Mouse (Mus musculus): ENCODE measurements at regions not wholly inside any gene's neighbourhood (a gene's known extent, or its start where the extent isn't known, plus 50 kb on each side); places are given as distances from the start of the nearest gene placed in this dataset.
A peak's percentile ranks its signal among the peaks of the same experiment; 100 is the strongest.
"Not testable (repeated sequence)": the region's sequence is repeated elsewhere in the genome, so short reads cannot be mapped to it uniquely, and the experiment has no call there.

DNA sequence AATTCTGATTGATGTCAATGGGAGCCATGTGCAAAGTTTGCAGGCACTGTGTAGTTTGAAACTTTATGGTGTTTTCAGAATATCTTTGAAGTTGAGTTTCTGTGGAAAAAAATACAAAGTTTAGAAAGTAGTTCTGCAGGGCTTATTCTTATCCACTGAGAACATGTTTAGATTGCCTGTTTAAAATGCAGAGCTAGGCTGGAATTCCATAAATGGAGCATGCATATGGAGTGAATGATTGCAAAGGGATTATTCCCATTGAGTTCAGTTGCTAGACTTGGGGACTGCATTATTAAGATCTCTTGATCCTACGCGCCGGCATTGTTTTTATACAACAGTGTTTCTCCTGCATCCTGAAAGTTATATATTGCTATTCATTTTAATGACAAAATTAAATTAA, 397.8 kb upstream of the Gm21833 start:
- Histone ChIP-seq H3K4me3 (replicated peaks; ENCODE audit: low read length) (no peak overlapping the region), H3K9ac (no peak overlapping the region), H3K9me3 (ENCODE audit: control insufficient read depth, low read length) (no peaks in the 10 kb centered on the region), H3K4me2 (replicated peaks) (no peak overlapping the region), H3K27ac (no peak overlapping the region), H3K36me3 (replicated peaks; ENCODE audit: control insufficient read depth, insufficient read depth) (no peaks in the 10 kb centered on the region), H3K27me3 (ENCODE audit: control insufficient read depth, insufficient read depth, low read length) (no peaks in the 10 kb centered on the region), H3K4me1 (replicated peaks; ENCODE audit: control insufficient read depth, insufficient read depth, low read length) (no peaks in the 10 kb centered on the region)
- no peak for DNase-seq (ENCODE audit: low spot score)
- ATAC-seq (ENCODE audit: low FRiP score) = no peak
- WGBS = 98% methylated on average over 3 of the region's 3 CpGs

DNA sequence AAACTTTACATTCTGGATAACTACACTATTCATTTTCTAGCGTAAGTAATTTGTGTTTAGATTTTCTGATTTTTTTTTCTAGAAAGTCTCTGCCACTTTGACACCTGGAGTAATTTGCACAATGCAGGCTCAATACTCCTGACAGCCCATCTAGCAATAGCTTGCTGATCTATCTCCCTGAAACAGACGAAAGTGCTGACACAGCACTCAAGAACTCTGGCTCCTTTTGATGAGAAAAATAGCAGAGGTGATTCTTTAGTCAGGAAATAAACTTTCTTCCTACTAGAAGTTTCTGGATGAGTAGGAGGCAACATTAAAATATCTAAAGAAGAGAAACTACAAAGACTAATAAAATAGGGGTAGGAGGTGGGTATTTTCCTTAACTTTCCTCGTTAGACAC, 397.1 kb upstream of the Gm21833 start:
- DNase-seq (ENCODE audit: low spot score) (no peak), ATAC-seq (ENCODE audit: low FRiP score) (no peak)
- Histone ChIP-seq H3K4me1 (replicated peaks; ENCODE audit: control insufficient read depth, insufficient read depth, low read length) (no peaks in the 10 kb centered on the region), H3K4me2 (replicated peaks) (no peak overlapping the region), H3K9ac (no peak overlapping the region), H3K27me3 (ENCODE audit: control insufficient read depth, insufficient read depth, low read length) (no peaks in the 10 kb centered on the region), H3K27ac (no peak overlapping the region), H3K36me3 (replicated peaks; ENCODE audit: control insufficient read depth, insufficient read depth) (no peaks in the 10 kb centered on the region), H3K9me3 (ENCODE audit: control insufficient read depth, low read length) (no peaks in the 10 kb centered on the region), H3K4me3 (replicated peaks; ENCODE audit: low read length) (no peak overlapping the region)
- 83% methylated on average over 3 of the region's 3 CpGs for WGBS

DNA sequence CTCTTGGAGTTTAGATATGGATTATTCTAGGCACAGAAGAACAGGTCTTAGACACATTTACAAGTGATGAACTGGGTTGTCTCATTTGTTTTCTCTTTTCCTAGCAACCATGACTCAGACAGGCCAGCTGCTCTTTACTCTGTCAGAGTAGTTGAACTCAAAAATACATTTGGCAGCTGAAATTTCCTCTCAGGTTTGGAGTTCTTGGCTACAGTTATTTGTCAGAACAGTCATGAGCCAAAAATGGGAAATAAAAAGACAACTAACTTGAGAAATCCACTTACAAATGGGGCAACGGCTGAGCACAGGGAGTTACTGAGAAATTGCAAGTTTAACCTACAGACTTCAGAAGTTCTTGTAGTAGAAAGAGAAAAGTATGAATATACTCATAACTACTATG, 396.4 kb upstream of the Gm21833 start:
- DNase-seq (ENCODE audit: low spot score) = no peak
- H3K27me3 ChIP-seq (ENCODE audit: control insufficient read depth, insufficient read depth, low read length) = no peaks in the 10 kb centered on the region

DNA sequence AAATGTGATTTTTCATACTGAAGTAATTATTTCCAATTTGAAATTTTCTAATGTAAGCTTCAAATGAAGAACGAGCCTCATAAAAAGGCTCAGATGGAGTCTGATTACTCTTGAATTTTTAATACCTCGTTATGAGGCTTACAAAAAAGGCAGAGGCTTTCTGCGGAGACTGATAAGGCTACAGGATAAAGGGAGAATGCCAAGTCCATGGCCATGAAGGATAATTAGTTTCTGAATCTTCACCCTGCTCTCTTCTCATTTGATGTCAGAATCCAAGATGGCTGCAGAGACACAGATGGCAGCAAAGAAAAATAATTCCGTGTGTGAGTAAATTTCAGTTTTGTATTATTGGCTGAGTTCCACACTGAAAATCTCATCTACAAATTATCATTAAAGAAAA, 367.3 kb upstream of the Gm21833 start:
- Histone ChIP-seq H3K36me3 (replicated peaks; ENCODE audit: control insufficient read depth, insufficient read depth) (no peaks in the 10 kb centered on the region), H3K27ac (no peak overlapping the region), H3K9ac (no peak overlapping the region), H3K4me1 (replicated peaks; ENCODE audit: control insufficient read depth, insufficient read depth, low read length) (no peaks in the 10 kb centered on the region), H3K9me3 (ENCODE audit: control insufficient read depth, low read length) (no peaks in the 10 kb centered on the region), H3K4me3 (replicated peaks; ENCODE audit: low read length) (no peak overlapping the region), H3K4me2 (replicated peaks) (no peak overlapping the region), H3K27me3 (ENCODE audit: control insufficient read depth, insufficient read depth, low read length) (no peaks in the 10 kb centered on the region)
- 44% methylated on average over 4 of the region's 4 CpGs for WGBS
- no peak for ATAC-seq (ENCODE audit: low FRiP score)
- DNase-seq (ENCODE audit: low spot score) = no peak

More for the DNA sequence above, 396.4 kb upstream of the Gm21833 start:
- Histone ChIP-seq H3K27ac (no peak overlapping the region), H3K36me3 (replicated peaks; ENCODE audit: control insufficient read depth, insufficient read depth) (no peaks in the 10 kb centered on the region), H3K4me3 (replicated peaks; ENCODE audit: low read length) (no peak overlapping the region), H3K4me2 (replicated peaks) (no peak overlapping the region), H3K4me1 (replicated peaks; ENCODE audit: control insufficient read depth, insufficient read depth, low read length) (no peaks in the 10 kb centered on the region), H3K9ac (no peak overlapping the region), H3K9me3 (ENCODE audit: control insufficient read depth, low read length) (no peaks in the 10 kb centered on the region)
- 90% methylated on average over 1 of the region's 1 CpGs for WGBS
- no peak for ATAC-seq (ENCODE audit: low FRiP score)

DNA sequence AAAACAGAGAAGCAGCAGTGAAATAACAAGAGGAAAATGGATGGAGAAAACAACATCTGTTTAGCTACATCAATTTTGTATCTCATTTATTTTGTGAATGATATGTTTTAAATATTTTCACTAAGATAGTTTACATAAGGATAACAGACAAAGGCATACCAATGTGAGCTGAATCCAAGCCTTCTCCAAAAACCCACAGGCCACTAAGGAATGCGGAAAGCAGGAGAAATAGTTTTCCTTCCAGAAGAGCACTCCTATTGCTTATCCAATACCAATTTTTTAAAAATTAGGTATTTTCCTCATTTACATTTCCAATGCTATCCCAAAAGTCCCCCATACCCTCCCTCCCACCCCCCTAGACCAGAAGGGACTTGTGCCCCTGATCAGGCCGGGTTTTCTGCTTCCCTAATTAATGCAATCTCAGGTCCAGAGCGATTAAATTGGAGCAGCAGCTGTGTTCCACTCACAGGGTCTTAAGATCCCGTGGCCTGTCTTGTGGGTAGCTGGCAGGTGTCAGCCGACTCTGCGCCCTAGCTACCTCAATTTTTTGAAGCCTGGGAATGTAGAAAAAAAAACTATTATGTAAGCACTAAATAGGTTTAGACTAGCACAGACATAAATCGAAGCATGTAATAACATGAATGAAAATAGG, 357.3 kb upstream of the Gm21833 start:
- no peak for DNase-seq (ENCODE audit: low spot score)

DNA sequence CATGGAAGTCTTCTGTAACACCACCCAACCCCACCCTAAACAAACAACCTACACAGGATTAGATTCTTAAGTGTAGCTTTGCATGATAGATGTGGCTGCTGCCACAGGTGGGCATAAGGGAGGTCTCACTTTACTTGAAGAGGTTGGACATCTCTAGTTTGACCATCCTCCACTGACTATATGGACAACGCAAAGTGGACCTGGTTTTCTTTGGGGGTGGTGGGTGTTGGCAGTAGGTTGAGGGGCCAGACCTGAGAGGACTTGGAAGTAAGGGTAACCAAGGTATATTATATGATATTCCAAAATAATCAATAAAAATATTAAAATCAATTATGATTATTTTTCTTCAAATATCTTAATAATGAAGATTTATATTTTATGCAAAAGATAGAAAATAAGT, 307.8 kb upstream of the Gm21833 start:
- H3K27ac ChIP-seq = no peak overlapping the region
- no peak overlapping the region for H3K4me3 ChIP-seq (replicated peaks; ENCODE audit: low read length)
- DNase-seq (ENCODE audit: low spot score) (no peak), ATAC-seq (ENCODE audit: low FRiP score) (no peak)
- no peak overlapping the region for H3K9ac ChIP-seq
- 94% methylated on average over 1 of the region's 1 CpGs for WGBS
- H3K4me1 ChIP-seq (replicated peaks; ENCODE audit: control insufficient read depth, insufficient read depth, low read length) = no peaks in the 10 kb centered on the region
- no peak overlapping the region for H3K4me2 ChIP-seq (replicated peaks)
- H3K9me3 ChIP-seq (ENCODE audit: control insufficient read depth, low read length) = no peaks in the 10 kb centered on the region
- H3K27me3 ChIP-seq (ENCODE audit: control insufficient read depth, insufficient read depth, low read length) = no peaks in the 10 kb centered on the region
- H3K36me3 ChIP-seq (replicated peaks; ENCODE audit: control insufficient read depth, insufficient read depth) = no peaks in the 10 kb centered on the region

More for the DNA sequence above, 357.3 kb upstream of the Gm21833 start:
- Histone ChIP-seq H3K36me3 (replicated peaks; ENCODE audit: control insufficient read depth, insufficient read depth) (no peaks in the 10 kb centered on the region), H3K27ac (no peak overlapping the region), H3K4me3 (replicated peaks; ENCODE audit: low read length) (no peak overlapping the region), H3K9me3 (ENCODE audit: control insufficient read depth, low read length) (no peaks in the 10 kb centered on the region), H3K4me1 (replicated peaks; ENCODE audit: control insufficient read depth, insufficient read depth, low read length) (no peaks in the 10 kb centered on the region), H3K9ac (no peak overlapping the region), H3K27me3 (ENCODE audit: control insufficient read depth, insufficient read depth, low read length) (no peaks in the 10 kb centered on the region), H3K4me2 (replicated peaks) (no peak overlapping the region)
- no peak for ATAC-seq (ENCODE audit: low FRiP score)
- WGBS = 42% methylated on average over 7 of the region's 7 CpGs

DNA sequence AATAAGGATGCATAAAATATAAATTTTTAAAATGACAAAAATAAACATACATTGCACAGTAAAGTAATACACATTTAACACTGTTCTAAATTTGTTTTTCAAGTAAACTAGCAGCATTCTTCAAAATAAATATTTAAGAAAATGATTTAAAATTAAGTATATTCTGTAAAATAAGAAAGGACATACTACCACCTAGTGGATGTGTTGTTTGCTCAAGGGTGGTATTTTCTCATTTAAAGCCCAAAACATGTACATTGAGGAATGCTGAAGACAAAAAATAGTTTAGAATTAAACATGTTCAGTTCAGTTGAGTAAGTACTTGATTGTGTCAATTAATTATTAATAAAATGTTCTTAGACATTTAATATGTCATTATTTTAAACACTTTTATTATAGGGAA, 306.6 kb upstream of the Gm21833 start:
- H3K4me3 ChIP-seq (replicated peaks; ENCODE audit: low read length) = no peak overlapping the region
- no peaks in the 10 kb centered on the region for H3K36me3 ChIP-seq (replicated peaks; ENCODE audit: control insufficient read depth, insufficient read depth)
- H3K9ac ChIP-seq = no peak overlapping the region
- H3K4me1 ChIP-seq (replicated peaks; ENCODE audit: control insufficient read depth, insufficient read depth, low read length) = no peaks in the 10 kb centered on the region
- DNase-seq (ENCODE audit: low spot score) (peak; percentile 67), ATAC-seq (ENCODE audit: low FRiP score) (no peak)
- H3K27ac ChIP-seq = no peak overlapping the region
- no peaks in the 10 kb centered on the region for H3K9me3 ChIP-seq (ENCODE audit: control insufficient read depth, low read length)
- H3K4me2 ChIP-seq (replicated peaks) = no peak overlapping the region
- H3K27me3 ChIP-seq (ENCODE audit: control insufficient read depth, insufficient read depth, low read length) = no peaks in the 10 kb centered on the region

DNA sequence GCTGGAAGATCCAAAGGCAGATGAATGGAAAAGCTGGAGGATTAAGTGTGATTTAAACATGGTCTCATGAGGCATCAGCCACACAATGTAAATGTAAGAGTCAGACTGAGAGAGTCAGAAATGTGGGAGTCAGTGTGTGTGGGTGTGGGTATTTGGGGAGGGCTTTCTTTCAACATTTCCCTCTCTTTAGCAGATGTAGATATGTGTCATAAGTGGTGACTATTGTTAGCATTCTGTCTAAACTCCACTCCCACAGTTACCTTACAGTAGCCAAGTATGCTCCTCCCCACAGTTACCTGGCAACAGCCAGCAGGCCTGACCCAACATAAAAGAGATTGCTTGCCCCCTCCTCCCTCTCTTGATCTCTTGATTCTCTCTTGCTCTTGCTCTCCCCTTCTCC, 263.8 kb upstream of the Gm21833 start:
- ATAC-seq (ENCODE audit: low FRiP score) = no peak

DNA sequence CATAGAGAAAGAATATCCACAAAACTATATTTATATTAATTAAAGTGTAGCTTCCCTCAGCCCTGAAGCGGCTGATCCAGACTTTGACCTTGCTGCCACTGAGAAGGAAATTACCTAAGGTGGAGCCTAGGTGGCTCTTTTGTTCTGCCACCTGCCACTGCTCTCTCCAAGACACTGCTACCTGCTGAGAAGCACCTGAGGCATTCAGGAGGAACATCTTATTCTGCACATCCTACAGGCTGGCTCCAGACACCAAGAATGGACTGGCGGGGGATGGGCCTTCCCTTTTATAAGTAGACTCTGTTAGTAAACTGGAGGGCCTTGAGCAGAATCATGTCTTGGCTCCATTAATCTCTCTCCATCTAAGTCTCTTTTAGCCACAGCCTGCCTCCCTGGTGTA, 231.7 kb upstream of the Gm21833 start:
- not testable (repeated sequence) for H3K36me3 ChIP-seq (replicated peaks; ENCODE audit: control insufficient read depth, insufficient read depth); ATAC-seq (ENCODE audit: low FRiP score); H3K9ac ChIP-seq; H3K4me2 ChIP-seq (replicated peaks); H3K27me3 ChIP-seq (ENCODE audit: control insufficient read depth, insufficient read depth, low read length); H3K9me3 ChIP-seq (ENCODE audit: control insufficient read depth, low read length); DNase-seq (ENCODE audit: low spot score); H3K4me1 ChIP-seq (replicated peaks; ENCODE audit: control insufficient read depth, insufficient read depth, low read length); H3K27ac ChIP-seq; H3K4me3 ChIP-seq (replicated peaks; ENCODE audit: low read length)
- WGBS = 74% methylated on average over 2 of the region's 2 CpGs

More for the DNA sequence above, 263.8 kb upstream of the Gm21833 start:
- H3K27me3 ChIP-seq (ENCODE audit: control insufficient read depth, insufficient read depth, low read length) = no peaks in the 10 kb centered on the region
- H3K4me3 ChIP-seq (replicated peaks; ENCODE audit: low read length) = no peak overlapping the region
- no peak overlapping the region for H3K9ac ChIP-seq
- no peak for DNase-seq (ENCODE audit: low spot score)
- H3K9me3 ChIP-seq (ENCODE audit: control insufficient read depth, low read length) = no peaks in the 10 kb centered on the region
- no peak overlapping the region for H3K4me2 ChIP-seq (replicated peaks)
- H3K27ac ChIP-seq = no peak overlapping the region
- no peaks in the 10 kb centered on the region for H3K36me3 ChIP-seq (replicated peaks; ENCODE audit: control insufficient read depth, insufficient read depth)
- no peaks in the 10 kb centered on the region for H3K4me1 ChIP-seq (replicated peaks; ENCODE audit: control insufficient read depth, insufficient read depth, low read length)

DNA sequence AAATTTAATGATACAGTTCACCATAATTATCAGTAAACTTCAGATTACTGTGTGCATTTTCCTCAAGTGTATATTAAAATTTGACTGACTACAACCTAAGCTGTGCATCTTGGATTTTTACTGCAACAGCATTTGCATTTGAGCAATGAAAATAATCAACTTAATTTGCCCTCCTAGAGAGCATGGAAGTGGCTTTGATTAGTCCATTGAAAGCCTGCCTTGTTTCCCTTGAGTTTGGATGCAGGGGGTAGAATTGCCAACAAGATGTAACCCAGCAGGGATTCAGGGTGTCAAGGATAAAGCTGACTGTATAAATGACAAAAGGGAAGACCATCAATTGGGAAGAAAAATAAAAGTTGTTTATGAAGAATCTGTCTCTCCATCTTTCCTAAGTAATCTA, 226.1 kb upstream of the Gm21833 start:
- no peak overlapping the region for H3K4me2 ChIP-seq (replicated peaks)
- no peak overlapping the region for H3K9ac ChIP-seq
- no peaks in the 10 kb centered on the region for H3K4me1 ChIP-seq (replicated peaks; ENCODE audit: control insufficient read depth, insufficient read depth, low read length)
- no peaks in the 10 kb centered on the region for H3K9me3 ChIP-seq (ENCODE audit: control insufficient read depth, low read length)
- no peak for DNase-seq (ENCODE audit: low spot score)
- no peak for ATAC-seq (ENCODE audit: low FRiP score)
- H3K4me3 ChIP-seq (replicated peaks; ENCODE audit: low read length) = no peak overlapping the region
- no peaks in the 10 kb centered on the region for H3K27me3 ChIP-seq (ENCODE audit: control insufficient read depth, insufficient read depth, low read length)
- H3K27ac ChIP-seq = no peak overlapping the region
- H3K36me3 ChIP-seq (replicated peaks; ENCODE audit: control insufficient read depth, insufficient read depth) = no peaks in the 10 kb centered on the region
